Mouse (Mus musculus): Measurements from ENCODE around the gene Hs1bp3. TPM values are rescaled to one million over a fixed set of nuclear protein-coding genes. Genes with fewer than 3 reads are reported as not detected.

Gene Hs1bp3
- total and polyA plus RNA-seq, 2 experiments from 2014 or later, result 5.1 to 8.3 TPM

DNA sequence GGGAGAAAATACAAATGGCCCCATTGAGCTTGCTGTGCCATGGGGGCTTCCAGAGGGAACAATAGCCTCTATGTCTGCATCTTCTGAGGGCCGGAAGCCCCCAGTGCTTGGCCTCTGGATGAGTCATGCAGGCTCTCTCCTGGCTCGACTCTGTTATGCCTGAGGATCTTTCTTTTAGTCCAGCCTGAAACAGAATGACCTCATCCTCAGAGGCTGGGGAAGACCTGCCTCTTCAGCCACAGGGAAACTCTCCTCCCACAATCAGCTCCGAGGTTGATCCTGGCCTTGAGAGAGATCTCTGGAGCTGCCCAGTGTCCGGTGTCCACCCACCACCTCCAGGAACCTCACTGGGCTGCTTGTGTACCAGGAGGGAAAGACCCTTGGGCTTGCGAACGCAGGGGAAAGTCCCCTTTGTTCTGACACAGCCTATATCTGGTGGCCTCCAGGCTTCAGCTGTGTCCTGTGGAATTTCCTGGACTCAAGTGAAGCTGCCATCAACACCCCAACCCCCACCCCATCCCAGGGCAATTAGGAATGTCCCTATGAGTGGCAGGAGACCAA is 73.3 kb downstream of the Hs1bp3 start:
- DNase-seq (ENCODE audit: low spot score), result peak; percentile 20
- Histone ChIP-seq H3K9ac (replicated peaks; ENCODE audit: low read length, poor library complexity, severe bottlenecking) (no peak overlapping the region), H3K4me2 (ENCODE audit: low read depth, low read length, poor library complexity, severe bottlenecking) (no peak overlapping the region), H3K4me3 (ENCODE audit: low read depth, low read length) (no peak overlapping the region), H3K27me3 (ENCODE audit: insufficient read depth, low read length) (no peaks in the 10 kb centered on the region), H3K4me1 (ENCODE audit: insufficient read depth, low read length) (no peaks in the 10 kb centered on the region), H3K27ac (ENCODE audit: low read depth, low read length) (no peak overlapping the region), H3K9me3 (ENCODE audit: low read length) (no peaks in the 10 kb centered on the region; the same call in 1 of the 2 replicates), H3K36me3 (ENCODE audit: insufficient read depth, low read length) (no peaks in the 10 kb centered on the region)
- WGBS, result 61% methylated on average over 6 of the region's 6 CpGs
- TF ChIP-seq CTCF (IDR thresholded peaks at IDR 0.05), result no peak
- peak; percentile 70; the same call in 1 of the 2 replicates for ATAC-seq (ENCODE audit: low FRiP score)

GRCm38 (mm10) chr12:8387281-8387680 is 74.0 kb downstream of the Hs1bp3 start:
- ATAC-seq (ENCODE audit: low FRiP score), result no peak
- no peak for TF ChIP-seq CTCF (IDR thresholded peaks at IDR 0.05)
- Histone ChIP-seq H3K4me3 (ENCODE audit: low read depth, low read length) (no peak overlapping the region), H3K9me3 (ENCODE audit: low read length) (no peaks in the 10 kb centered on the region; the same call in 1 of the 2 replicates), H3K36me3 (ENCODE audit: insufficient read depth, low read length) (no peaks in the 10 kb centered on the region), H3K4me2 (ENCODE audit: low read depth, low read length, poor library complexity, severe bottlenecking) (no peak overlapping the region), H3K27ac (ENCODE audit: low read depth, low read length) (no peak overlapping the region), H3K4me1 (ENCODE audit: insufficient read depth, low read length) (no peaks in the 10 kb centered on the region), H3K27me3 (ENCODE audit: insufficient read depth, low read length) (no peaks in the 10 kb centered on the region), H3K9ac (replicated peaks; ENCODE audit: low read length, poor library complexity, severe bottlenecking) (no peak overlapping the region)
- no peak for DNase-seq (ENCODE audit: low spot score)
- 95% methylated on average over 1 of the region's 1 CpGs for WGBS

GRCm38 (mm10) chr12:8388529-8389414 is 75.5 kb downstream of the Hs1bp3 start:
- Histone ChIP-seq H3K4me3 (ENCODE audit: low read depth, low read length) (no peak overlapping the region), H3K36me3 (ENCODE audit: insufficient read depth, low read length) (no peaks in the 10 kb centered on the region), H3K4me2 (ENCODE audit: low read depth, low read length, poor library complexity, severe bottlenecking) (no peak overlapping the region), H3K9me3 (ENCODE audit: low read length) (no peaks in the 10 kb centered on the region; the same call in 1 of the 2 replicates), H3K9ac (replicated peaks; ENCODE audit: low read length, poor library complexity, severe bottlenecking) (no peak overlapping the region), H3K27ac (ENCODE audit: low read depth, low read length) (no peak overlapping the region), H3K27me3 (ENCODE audit: insufficient read depth, low read length) (no peaks in the 10 kb centered on the region), H3K4me1 (ENCODE audit: insufficient read depth, low read length) (no peaks in the 10 kb centered on the region)
- ATAC-seq (ENCODE audit: low FRiP score) (no peak), DNase-seq (ENCODE audit: low spot score) (no peak)
- TF ChIP-seq CTCF (IDR thresholded peaks at IDR 0.05), result no peak
- WGBS, result 78% methylated on average over 4 of the region's 4 CpGs

- H3K9ac ChIP-seq (replicated peaks; ENCODE audit: low read length, poor library complexity, severe bottlenecking), result no peak overlapping the region
- H3K9me3 ChIP-seq (ENCODE audit: low read length), result no peaks in the 10 kb centered on the region; the same call in 1 of the 2 replicates
- no peak for DNase-seq (ENCODE audit: low spot score)
- H3K4me3 ChIP-seq (ENCODE audit: low read depth, low read length), result no peak overlapping the region
- ATAC-seq (ENCODE audit: low FRiP score), result no peak
- no peak overlapping the region for H3K27ac ChIP-seq (ENCODE audit: low read depth, low read length)
- WGBS, result 86% methylated on average over 5 of the region's 5 CpGs
- H3K4me1 ChIP-seq (ENCODE audit: insufficient read depth, low read length), result no peaks in the 10 kb centered on the region
- no peak overlapping the region for H3K4me2 ChIP-seq (ENCODE audit: low read depth, low read length, poor library complexity, severe bottlenecking)
- H3K36me3 ChIP-seq (ENCODE audit: insufficient read depth, low read length), result no peaks in the 10 kb centered on the region
- no peaks in the 10 kb centered on the region for H3K27me3 ChIP-seq (ENCODE audit: insufficient read depth, low read length)
- no peak for TF ChIP-seq CTCF (IDR thresholded peaks at IDR 0.05)
These were observed 80.0 kb downstream of the Hs1bp3 start for GRCm38 (mm10) chr12:8393226-8393625.

Other genes with a start within 250 kb of the Hs1bp3 start
- 52.4 and 64.9 TPM in 2 replicates for gene Ldah, start 105.3 kb upstream of the Hs1bp3 start, total RNA-seq (2014; rRNA removed)
- 55.1 and 58.7 TPM in 2 replicates for gene Ldah, start 105.3 kb upstream of the Hs1bp3 start, polyA plus RNA-seq (2015; fragmentation: Nextera tagmentation; extraction: Ambion mirVana)
- 4.7 TPM in 1 of 2 replicates, not detected in the other for gene Gdf7, start 11.5 kb upstream of the Hs1bp3 start, total RNA-seq (2014; rRNA removed)
- 0.11 and 0.12 TPM in 2 replicates for gene Gdf7, start 11.5 kb upstream of the Hs1bp3 start, polyA plus RNA-seq (2015; fragmentation: Nextera tagmentation; extraction: Ambion mirVana)
- 323 and 329 TPM in 2 replicates for gene Rhob, start 186.6 kb downstream of the Hs1bp3 start, total RNA-seq (2014; rRNA removed)
- gene Rhob, start 186.6 kb downstream of the Hs1bp3 start, polyA plus RNA-seq (2015; fragmentation: Nextera tagmentation; extraction: Ambion mirVana), result 74.1 and 75.1 TPM in 2 replicates

All from midbrain, postnatal 0 days (tissue).